Mouse (Mus musculus) heart, adult 11 months (tissue): ENCODE results near the gene Flt4.

Source experiments
- DNase-seq: peaks from one replicate; pipeline ENCODE4 v3.0.0; 2022

The Flt4 gene

GRCm38 (mm10) chr11:49702014-49702413 is 93.0 kb downstream of the Flt4 start:
- no peak for DNase-seq
